Mouse (Mus musculus): ENCODE data around the gene Gm21454. TPM values are rescaled to one million over a fixed set of nuclear protein-coding genes. Genes with fewer than 3 reads are reported as not detected.

Gene Gm21454
- not detected in 2 replicates for polyA plus RNA-seq (2012; rRNA removed)

DNA sequence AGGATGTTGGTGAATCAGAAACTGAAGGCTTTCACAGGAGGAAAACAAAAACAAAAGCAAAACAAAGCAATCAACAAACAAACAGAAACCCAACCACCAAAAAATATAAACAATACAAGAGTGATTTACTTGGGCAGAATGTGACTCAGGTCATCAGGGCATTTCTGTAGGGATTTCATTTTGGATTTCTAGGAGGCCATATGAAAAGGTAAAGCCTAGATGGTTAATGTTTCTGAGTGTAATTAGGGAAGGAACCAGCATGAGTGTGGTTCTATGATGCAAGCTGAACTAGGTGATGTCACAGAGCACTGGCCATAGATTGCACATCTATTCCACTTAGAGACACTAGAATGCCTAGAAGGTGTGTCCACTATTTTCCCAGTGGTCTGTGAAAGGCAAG is at the start of gene Gm21454, which contains the start of gene Gm21440:
Gene Gm21454, plus strand, starts transcription at position 352 of the 400 bp plus-strand sequence.
Gene Gm21440, plus strand, starts transcription at position 301 of the 400 bp plus-strand sequence.

DNA sequence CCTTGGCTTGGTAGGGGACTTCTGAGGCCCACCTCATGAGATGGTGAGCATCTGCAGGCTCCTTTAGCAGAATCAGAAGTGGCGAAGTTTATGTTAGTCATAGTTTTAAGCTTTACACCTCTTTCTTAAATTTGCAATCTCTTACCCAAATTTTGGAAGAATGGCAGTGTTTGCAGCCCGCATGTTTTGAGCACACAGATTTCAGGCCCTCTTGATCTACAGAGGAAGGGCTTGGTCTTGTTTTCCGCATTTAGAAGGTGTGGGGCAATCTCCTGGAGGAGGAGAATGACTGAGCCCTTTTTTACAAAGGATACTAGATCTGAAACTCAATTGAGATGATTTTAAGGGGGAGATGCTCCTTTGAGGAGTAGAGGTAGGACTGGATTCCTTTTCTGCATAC is 28.4 kb upstream of the Gm21454 start, which contains the start of gene Gm21828:
Gene Gm21828, minus strand, starts transcription at position 101 of the 400 bp plus-strand sequence.

DNA sequence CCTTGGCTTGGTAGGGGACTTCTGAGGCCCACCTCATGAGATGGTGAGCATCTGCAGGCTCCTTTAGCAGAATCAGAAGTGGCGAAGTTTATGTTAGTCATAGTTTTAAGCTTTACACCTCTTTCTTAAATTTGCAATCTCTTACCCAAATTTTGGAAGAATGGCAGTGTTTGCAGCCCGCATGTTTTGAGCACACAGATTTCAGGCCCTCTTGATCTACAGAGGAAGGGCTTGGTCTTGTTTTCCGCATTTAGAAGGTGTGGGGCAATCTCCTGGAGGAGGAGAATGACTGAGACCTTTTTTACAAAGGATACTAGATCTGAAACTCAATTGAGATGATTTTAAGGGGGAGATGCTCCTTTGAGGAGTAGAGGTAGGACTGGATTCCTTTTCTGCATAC is 96.7 kb downstream of the Gm21454 start, which contains the start of gene Gm21725:
Gene Gm21725, minus strand, starts transcription at position 101 of the 400 bp plus-strand sequence.

Other genes starting within 250 kb of the Gm21454 start
- gene Gm20807, start 209.6 kb upstream of the Gm21454 start, polyA plus RNA-seq (2012; rRNA removed) = not detected in 2 replicates
- not detected in 2 replicates for gene Gm21891, start 119.0 kb upstream of the Gm21454 start, polyA plus RNA-seq (2012; rRNA removed)
- not detected in 2 replicates for gene Gm21425, start 90.5 kb upstream of the Gm21454 start, polyA plus RNA-seq (2012; rRNA removed)
- gene Gm21828, start 28.5 kb upstream of the Gm21454 start, polyA plus RNA-seq (2012; rRNA removed) = not detected in 2 replicates
- gene Gm21440, start 51 bp upstream of the Gm21454 start, polyA plus RNA-seq (2012; rRNA removed) = not detected in 2 replicates
- gene Gm21725, start 96.6 kb downstream of the Gm21454 start, polyA plus RNA-seq (2012; rRNA removed) = not detected in 2 replicates
- gene Gm21866, start 213.1 kb downstream of the Gm21454 start, polyA plus RNA-seq (2012; rRNA removed) = not detected in 2 replicates
- gene Gm20773, start 241.6 kb downstream of the Gm21454 start, polyA plus RNA-seq (2012; rRNA removed) = not detected in 2 replicates

Measured in stomach, adult 2 months (tissue).